Mouse (Mus musculus) stomach, postnatal 0 days (tissue): ENCODE results near the gene Srr. TPM values are rescaled to one million over a fixed set of nuclear protein-coding genes. Genes with fewer than 3 reads are reported as not detected.

Source experiments
- ATAC-seq: fragments of 200-750 bp; cut with Nextera tagmentation; 2 replicates; pipeline ENCODE4 v1.8.0; 2017; ENCODE audit not compliant: low FRiP score, low TSS enrichment
- DNase-seq: peaks from one replicate; pipeline ENCODE4 v3.0.0-alpha.2; 2016; ENCODE audit warnings: low spot score
- H3K27ac ChIP-seq: fragments of 300-500 bp; sonication (generic); replicated peaks from 2 replicates; pipeline ENCODE4 v1.5.1; 2014; ENCODE audit warnings: mild to moderate bottlenecking, control low read depth
- H3K27me3 ChIP-seq: fragments of 300-500 bp; sonication (generic); 2 replicates; pipeline ENCODE4 v1.6.1; 2014; ENCODE audit warnings: low read length; ENCODE audit not compliant: control insufficient read depth, insufficient read depth
- H3K36me3 ChIP-seq: fragments of 300-500 bp; sonication (generic); 2 replicates; pipeline ENCODE4 v1.6.1; 2014; ENCODE audit warnings: low read length, mixed read lengths; ENCODE audit not compliant: control insufficient read depth, insufficient read depth
- H3K4me1 ChIP-seq: fragments of 300-500 bp; sonication (generic); replicated peaks from 2 replicates; pipeline ENCODE4 v1.6.1; 2014; ENCODE audit warnings: antibody characterized with exemption; ENCODE audit not compliant: control insufficient read depth, insufficient read depth
- H3K4me2 ChIP-seq: fragments of 300-500 bp; sonication (generic); replicated peaks from 2 replicates; pipeline ENCODE4 v1.6.1; 2014; ENCODE audit warnings: low read depth, mild to moderate bottlenecking, control low read depth, moderate library complexity
- H3K4me3 ChIP-seq: fragments of 300-500 bp; sonication (generic); 2 replicates; pipeline ENCODE4 v1.5.1; 2014; ENCODE audit warnings: low read depth, low read length, control low read depth
- H3K9ac ChIP-seq: fragments of 300-500 bp; sonication (generic); 2 replicates; pipeline ENCODE4 v1.6.1; 2014; ENCODE audit warnings: mild to moderate bottlenecking, low read length, control low read depth, mixed read lengths
- H3K9me3 ChIP-seq: fragments of 300-500 bp; sonication (generic); 2 replicates; pipeline ENCODE4 v1.6.1; 2016; ENCODE audit warnings: low read length; ENCODE audit not compliant: control insufficient read depth
- CTCF ChIP-seq: IDR thresholded peaks from 2 replicates; pipeline ENCODE4 v1.5.1; 2016; ENCODE audit warnings: antibody characterized with exemption, low read depth, mild to moderate bottlenecking, moderate library complexity
- EP300 ChIP-seq: optimal IDR thresholded peaks from 2 replicates; pipeline ENCODE3; 2016; ENCODE audit warnings: antibody characterized with exemption
- WGBS: fragments of 180-500 bp; shearing (Covaris S2); extraction: QIAGEN DNeasy Blood & Tissue Kit; methylation state at CpG from one replicate; pipeline ENCODE4 v1.1.7; 2014; 5-methylcytosine and 5-hydroxymethylcytosine counted together
- microRNA-seq: library from miRNA; unstranded; fragments of <30 nt; microRNA quantifications from one replicate; pipeline ENCODE4, GENCODE M21; 2016
- polyA plus RNA-seq: library from polyadenylated mRNA; unstranded; fragments of >200 nt; fragmentation: Nextera tagmentation; extraction: Ambion mirVana; gene quantifications from 2 replicates; pipeline ENCODE4 v1.2.1, GENCODE M21; 2015

Srr gene
- polyA plus RNA-seq, 1 experiment from 2014 or later: 8.0 TPM

GRCm38 (mm10) chr11:74865252-74865651 is 60.5 kb downstream of the Srr start:
- H3K36me3 ChIP-seq: no peaks in the 10 kb centered on the region; the same call in 1 of the 2 replicates
- no peaks in the 10 kb centered on the region for H3K9me3 ChIP-seq
- no peaks in the 10 kb centered on the region for H3K4me1 ChIP-seq
- 86% methylated on average over 8 of the region's 9 CpGs for WGBS
- H3K27ac ChIP-seq: no peak overlapping the region
- ATAC-seq (no peak), DNase-seq (no peak)
- TF ChIP-seq CTCF (no peak), EP300 (no peak)
- no peaks in the 10 kb centered on the region for H3K27me3 ChIP-seq
- no peak overlapping the region for H3K4me3 ChIP-seq
- H3K9ac ChIP-seq: no peak overlapping the region
- no peak overlapping the region for H3K4me2 ChIP-seq

GRCm38 (mm10) chr11:74864421-74864820 is 61.3 kb downstream of the Srr start:
- Histone ChIP-seq H3K36me3 (no peaks in the 10 kb centered on the region; the same call in 1 of the 2 replicates), H3K9ac (no peak overlapping the region), H3K4me3 (no peak overlapping the region), H3K4me1 (no peaks in the 10 kb centered on the region), H3K9me3 (no peaks in the 10 kb centered on the region), H3K27me3 (no peaks in the 10 kb centered on the region), H3K4me2 (no peak overlapping the region), H3K27ac (no peak overlapping the region)
- WGBS: 75% methylated on average over 9 of the region's 9 CpGs
- no peak for ATAC-seq
- DNase-seq: no peak
- no peak for TF ChIP-seq EP300
- TF ChIP-seq CTCF: no peak

GRCm38 (mm10) chr11:74863471-74863870 is 62.3 kb downstream of the Srr start:
- no peak for ATAC-seq
- H3K4me2 ChIP-seq: no peak overlapping the region
- 43% methylated on average over 11 of the region's 11 CpGs for WGBS

GRCm38 (mm10) chr11:74862129-74862528 is 63.6 kb downstream of the Srr start:
- WGBS: 72% methylated on average over 5 of the region's 5 CpGs
- Histone ChIP-seq H3K9me3 (no peaks in the 10 kb centered on the region), H3K4me2 (no peak overlapping the region), H3K36me3 (no peaks in the 10 kb centered on the region; the same call in 1 of the 2 replicates), H3K27me3 (no peaks in the 10 kb centered on the region), H3K4me3 (no peak overlapping the region), H3K9ac (no peak overlapping the region), H3K27ac (no peak overlapping the region), H3K4me1 (no peaks in the 10 kb centered on the region)
- TF ChIP-seq CTCF (no peak), EP300 (no peak)
- ATAC-seq: no peak
- DNase-seq: no peak

More at GRCm38 (mm10) chr11:74863471-74863870, 62.3 kb downstream of the Srr start:
- Histone ChIP-seq H3K27me3 (no peaks in the 10 kb centered on the region), H3K4me1 (no peaks in the 10 kb centered on the region), H3K36me3 (no peaks in the 10 kb centered on the region; the same call in 1 of the 2 replicates), H3K27ac (no peak overlapping the region), H3K4me3 (no peak overlapping the region), H3K9ac (no peak overlapping the region), H3K9me3 (no peaks in the 10 kb centered on the region)
- TF ChIP-seq CTCF (peak; percentile 76), EP300 (no peak)
- no peak for DNase-seq

GRCm38 (mm10) chr11:74857756-74858155 is 68.0 kb downstream of the Srr start:
- no peak overlapping the region for H3K4me2 ChIP-seq

More at GRCm38 (mm10) chr11:74857756-74858155, 68.0 kb downstream of the Srr start:
- Histone ChIP-seq H3K27ac (no peak overlapping the region), H3K4me3 (no peak overlapping the region), H3K27me3 (no peaks in the 10 kb centered on the region), H3K4me1 (no peaks in the 10 kb centered on the region), H3K36me3 (no peaks in the 10 kb centered on the region), H3K9me3 (no peaks in the 10 kb centered on the region), H3K9ac (no peak overlapping the region; the same call in 1 of the 2 replicates)
- DNase-seq (no peak), ATAC-seq (peak; percentile 14; the same call in 1 of the 2 replicates)
- TF ChIP-seq CTCF: no peak
- no peak for TF ChIP-seq EP300
- WGBS: 88% methylated on average over 9 of the region's 9 CpGs

Small RNAs within 50 kb of the gene (microRNA-seq; reads per million reads assigned to microRNA genes)
- not detected for gene Mir6926

Other genes starting within 250 kb of the Srr start
- 47.5 and 51.7 TPM in 2 replicates for gene Pafah1b1, start 201.3 kb downstream of the Srr start, polyA plus RNA-seq
- 13.4 and 13.9 TPM in 2 replicates for gene Mettl16, start 155.1 kb downstream of the Srr start, polyA plus RNA-seq
- 2.5 and 2.6 TPM in 2 replicates for gene Mnt, start 95.0 kb downstream of the Srr start, polyA plus RNA-seq
- gene Sgsm2, start 28.9 kb downstream of the Srr start, polyA plus RNA-seq: 3.4 and 4.1 TPM in 2 replicates
- gene Tsr1, start 27.9 kb downstream of the Srr start, polyA plus RNA-seq: 22.3 and 22.5 TPM in 2 replicates
- 6.1 and 6.7 TPM in 2 replicates for gene Smg6, start 125 bp downstream of the Srr start, polyA plus RNA-seq
- gene Hic1, start 243.6 kb upstream of the Srr start, polyA plus RNA-seq: 6.6 and 8.2 TPM in 2 replicates